Mouse (Mus musculus): ENCODE measurements around the gene Tjp1. TPM values are rescaled to one million over a fixed set of nuclear protein-coding genes. Genes with fewer than 3 reads are reported as not detected.

The Tjp1 gene
- polyA plus RNA-seq (2012; rRNA removed; ENCODE audit: low replicate concordance), result 31.6 and 34.3 TPM in 2 replicates

DNA sequence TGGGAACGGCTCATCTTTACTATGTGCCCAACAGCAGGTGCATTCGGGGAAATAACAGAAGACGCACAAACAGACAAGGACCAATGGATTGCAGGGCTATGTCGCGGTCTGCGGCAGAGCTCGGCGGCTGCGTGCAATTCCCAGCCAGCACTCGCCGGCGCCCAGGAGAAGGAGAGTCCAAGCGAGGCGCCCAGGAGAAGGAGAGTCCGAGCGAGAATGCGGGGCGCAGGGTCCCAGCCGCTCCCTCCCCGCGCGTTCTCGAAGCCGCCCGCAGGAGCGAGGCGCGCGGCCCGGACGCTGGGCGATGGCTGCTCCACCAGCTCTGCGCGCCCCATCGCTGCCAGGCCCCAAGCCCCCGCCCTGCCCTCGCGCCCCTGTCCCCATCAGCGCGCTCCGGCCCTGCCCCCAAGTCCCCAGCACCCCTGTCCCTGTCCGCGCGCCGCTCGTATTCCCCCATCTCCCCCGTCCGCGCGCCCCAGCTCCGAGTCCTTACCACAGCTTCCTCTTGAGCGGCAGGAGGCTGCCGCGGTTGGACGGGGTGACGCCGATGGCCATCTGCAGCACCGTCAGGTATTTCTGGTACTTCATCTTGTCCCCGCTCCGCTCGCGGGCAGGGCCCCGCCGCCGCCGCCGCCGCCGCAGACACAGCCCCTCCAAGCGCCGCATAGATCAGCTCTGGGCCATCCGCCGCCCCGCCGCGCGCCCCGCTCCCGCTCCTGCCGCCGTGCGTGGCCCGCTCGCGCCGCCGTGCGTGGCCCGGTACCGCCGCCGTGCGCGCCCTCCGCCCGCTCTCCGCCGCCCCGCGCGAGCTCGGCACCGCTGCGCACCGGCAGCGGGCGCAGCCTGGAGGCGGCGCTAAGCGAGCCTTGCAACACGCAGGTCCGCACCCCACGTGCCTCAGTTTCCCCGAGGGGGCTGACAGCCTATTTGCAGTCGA, at the start of gene Tjp1:
Gene Tjp1, minus strand, starts transcription at position 711 of the 937 bp plus-strand sequence.

Other genes starting within 250 kb of the Tjp1 start
- 2.4 and 4.8 TPM in 2 replicates for gene Tarsl2, start 117.1 kb upstream of the Tjp1 start, polyA plus RNA-seq (2012; rRNA removed; ENCODE audit: low replicate concordance)
- gene Tm2d3, start 163.4 kb upstream of the Tjp1 start, polyA plus RNA-seq (2012; rRNA removed; ENCODE audit: low replicate concordance), result 133 and 158 TPM in 2 replicates

Measured in subcutaneous adipose tissue, adult 2 months (tissue).